Mouse (Mus musculus) G1E (cell line): ENCODE data around the gene Cdkal1.

Source experiments
- CTCF ChIP-seq: IDR thresholded peaks from 2 replicates; pipeline ENCODE4 v1.5.1; 2012; ENCODE audit warnings: low read depth, low read length, inconsistent platforms, mixed read lengths
- TAL1 ChIP-seq: conservative IDR thresholded peaks from 2 replicates; pipeline ENCODE4 v1.6.1; 2012; ENCODE audit warnings: low read depth, low read length, inconsistent platforms, mixed read lengths

- no peak for TF ChIP-seq TAL1
- TF ChIP-seq CTCF = no peak
These were observed 121.0 kb downstream of the Cdkal1 start for GRCm38 (mm10) chr13:29734496-29734895.
